Mouse (Mus musculus): ENCODE measurements around the gene Cdc42bpg.

GRCm38 (mm10) chr19:6289696-6290238, 16.5 kb upstream of the Cdc42bpg start:
- no peak for TF ChIP-seq POLR2A (IDR thresholded peaks at IDR 0.05; ENCODE audit: insufficient read depth, low read length)
- no peak for TF ChIP-seq EP300 (IDR thresholded peaks at IDR 0.05; ENCODE audit: insufficient read depth, low read depth, low read length)

Measured in ES-Bruce4 (cell line).